Mouse (Mus musculus): ENCODE measurements at regions not wholly inside any gene's neighbourhood (a gene's known extent, or its start where the extent isn't known, plus 50 kb on each side); places are given as distances from the start of the nearest gene placed in this dataset.
"Not testable (repeated sequence)": the region's sequence is repeated elsewhere in the genome, so short reads cannot be mapped to it uniquely, and the experiment has no call there.

DNA sequence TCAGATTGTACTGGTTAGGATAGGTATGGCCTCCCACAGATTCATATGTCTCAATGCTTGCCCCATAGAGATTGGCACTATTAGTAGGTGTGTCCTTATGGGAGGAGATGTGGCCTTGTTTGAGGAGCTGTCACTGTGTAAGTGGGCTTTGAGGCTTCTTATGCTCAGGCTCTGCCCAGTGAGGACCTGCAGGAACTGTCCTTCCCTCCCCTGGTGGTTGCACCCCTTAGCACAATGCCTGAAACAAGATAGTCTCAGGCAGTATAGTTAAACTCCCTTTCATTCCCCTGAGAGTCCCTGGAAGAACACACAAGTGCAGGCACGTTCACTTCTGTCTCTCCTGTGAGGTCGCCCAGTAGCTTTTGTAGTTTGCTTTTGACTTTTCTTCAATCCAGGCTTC, 223.9 kb downstream of the Utp18 start:
- ATAC-seq (replicated peaks in 1 of 2; ENCODE audit: insufficient read depth in 1 of 2, low FRiP score in 2 of 2, low TSS enrichment in 1 of 2, low read depth in 1 of 2, poor library complexity in 2 of 2, severe bottlenecking in 2 of 2), result no peak

DNA sequence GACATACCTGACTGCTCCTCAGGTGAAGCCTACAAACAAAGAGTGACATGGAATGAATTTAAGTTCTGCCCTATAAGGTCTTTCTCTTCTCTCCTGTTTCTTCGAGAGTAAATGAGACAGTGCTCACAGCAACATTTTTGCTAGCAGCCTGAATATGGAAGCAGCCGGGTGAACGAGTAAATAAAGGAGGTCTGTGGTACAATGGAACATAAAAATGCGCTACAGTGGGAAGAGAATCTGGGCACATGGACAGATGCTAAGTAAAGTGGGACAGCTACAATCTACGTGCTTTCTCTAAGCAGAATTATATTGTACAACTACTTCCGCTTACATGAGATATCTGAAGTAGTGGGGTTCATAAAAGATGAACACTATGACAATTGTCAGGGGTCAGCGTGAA, 225.2 kb downstream of the Utp18 start:
- no peak for ATAC-seq (replicated peaks in 1 of 2; ENCODE audit: insufficient read depth in 1 of 2, low FRiP score in 2 of 2, low TSS enrichment in 1 of 2, low read depth in 1 of 2, poor library complexity in 2 of 2, severe bottlenecking in 2 of 2)

DNA sequence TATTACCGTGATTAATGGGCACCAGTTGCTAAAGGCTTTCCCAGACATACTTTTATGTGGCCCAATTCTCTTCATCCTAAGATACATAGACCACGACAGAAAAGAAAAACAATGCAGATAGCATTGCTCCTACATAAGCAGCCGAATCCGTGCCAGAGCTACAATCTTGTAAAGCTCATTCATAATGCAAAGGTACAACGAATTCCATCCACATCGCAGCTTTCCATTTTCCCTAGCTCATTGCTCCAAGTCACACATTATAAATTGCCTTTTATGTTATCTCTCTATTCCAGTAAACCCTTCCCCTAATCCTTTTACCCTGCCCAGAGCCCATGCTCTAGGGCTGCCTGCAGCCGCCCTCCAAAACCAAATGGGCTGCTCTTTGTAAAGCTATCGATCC, 226.8 kb downstream of the Utp18 start:
- no peak for ATAC-seq (replicated peaks in 1 of 2; ENCODE audit: insufficient read depth in 1 of 2, low FRiP score in 2 of 2, low TSS enrichment in 1 of 2, low read depth in 1 of 2, poor library complexity in 2 of 2, severe bottlenecking in 2 of 2)

DNA sequence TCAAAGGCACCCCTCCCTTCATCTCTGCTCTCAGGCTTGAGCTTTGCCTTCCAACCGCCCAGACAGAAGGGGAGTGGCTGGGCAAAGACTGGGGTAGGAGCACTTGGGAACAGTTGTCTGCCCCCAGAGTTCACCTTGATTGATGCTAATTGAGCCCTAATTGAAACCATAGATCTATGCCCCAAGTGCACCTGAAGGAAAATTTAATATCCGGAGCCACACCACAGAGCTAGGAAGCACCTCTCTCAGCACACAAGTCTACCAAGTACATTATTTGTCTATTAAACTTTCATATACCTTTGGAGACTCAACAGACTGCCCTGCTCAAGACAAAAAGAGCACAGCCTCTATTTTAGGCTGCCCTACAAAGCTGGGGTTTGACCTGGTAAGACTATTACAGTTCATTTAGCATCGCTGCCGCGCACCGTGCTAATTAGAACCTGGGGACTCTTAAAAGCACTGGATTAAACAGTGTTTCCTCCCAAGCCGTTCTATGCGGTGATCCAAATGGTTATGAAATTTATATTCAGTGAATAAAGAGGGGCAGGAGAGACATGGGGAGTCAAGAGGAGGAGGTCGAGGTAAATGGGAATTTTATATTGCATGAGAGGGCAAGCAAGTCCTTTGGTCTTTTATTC, 229.8 kb downstream of the Utp18 start:
- no peak for ATAC-seq (replicated peaks in 1 of 2; ENCODE audit: insufficient read depth in 1 of 2, low FRiP score in 2 of 2, low TSS enrichment in 1 of 2, low read depth in 1 of 2, poor library complexity in 2 of 2, severe bottlenecking in 2 of 2)

DNA sequence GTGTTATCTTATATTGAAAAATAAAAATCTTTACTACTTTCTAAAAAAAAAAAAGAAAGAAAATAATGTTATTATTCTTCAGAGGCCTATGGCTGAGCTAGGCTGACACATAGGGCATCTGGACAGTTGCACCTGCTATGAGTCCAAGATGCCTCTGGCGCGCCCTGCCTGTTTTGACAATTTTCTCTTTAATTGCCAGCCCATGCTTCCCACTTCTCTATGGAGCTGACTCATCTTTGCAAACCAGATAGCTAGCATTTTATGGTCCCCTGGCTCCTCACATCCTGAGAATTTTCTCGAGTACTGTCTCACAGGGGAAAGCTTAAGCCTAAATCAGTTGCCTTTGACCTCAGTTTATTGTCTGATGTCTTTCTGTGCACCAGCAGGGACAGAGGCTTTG, 232.2 kb downstream of the Utp18 start:
- no peak for ATAC-seq (replicated peaks in 1 of 2; ENCODE audit: insufficient read depth in 1 of 2, low FRiP score in 2 of 2, low TSS enrichment in 1 of 2, low read depth in 1 of 2, poor library complexity in 2 of 2, severe bottlenecking in 2 of 2)

DNA sequence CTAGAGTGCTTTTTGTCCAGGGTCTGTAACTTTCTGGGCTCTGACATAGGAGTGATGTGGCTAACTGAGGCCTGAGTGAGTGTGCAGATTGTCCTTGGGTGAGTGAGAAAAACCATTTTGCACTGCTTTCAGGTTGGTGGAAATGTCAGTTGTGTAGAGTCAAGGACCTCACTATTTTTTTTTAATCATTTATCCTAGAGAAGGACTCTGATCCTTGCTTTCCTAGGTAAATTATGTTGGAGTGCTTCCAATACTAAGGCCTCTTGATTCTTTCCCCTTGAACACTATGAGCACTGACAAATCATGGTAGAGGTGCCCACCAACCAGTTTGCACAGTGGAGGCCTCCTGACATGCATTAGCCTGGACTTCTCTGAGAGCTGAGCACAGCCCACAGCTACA, 233.6 kb downstream of the Utp18 start:
- not testable (repeated sequence) for ATAC-seq (replicated peaks in 1 of 2; ENCODE audit: insufficient read depth in 1 of 2, low FRiP score in 2 of 2, low TSS enrichment in 1 of 2, low read depth in 1 of 2, poor library complexity in 2 of 2, severe bottlenecking in 2 of 2)
